In the genomic region with DNA sequence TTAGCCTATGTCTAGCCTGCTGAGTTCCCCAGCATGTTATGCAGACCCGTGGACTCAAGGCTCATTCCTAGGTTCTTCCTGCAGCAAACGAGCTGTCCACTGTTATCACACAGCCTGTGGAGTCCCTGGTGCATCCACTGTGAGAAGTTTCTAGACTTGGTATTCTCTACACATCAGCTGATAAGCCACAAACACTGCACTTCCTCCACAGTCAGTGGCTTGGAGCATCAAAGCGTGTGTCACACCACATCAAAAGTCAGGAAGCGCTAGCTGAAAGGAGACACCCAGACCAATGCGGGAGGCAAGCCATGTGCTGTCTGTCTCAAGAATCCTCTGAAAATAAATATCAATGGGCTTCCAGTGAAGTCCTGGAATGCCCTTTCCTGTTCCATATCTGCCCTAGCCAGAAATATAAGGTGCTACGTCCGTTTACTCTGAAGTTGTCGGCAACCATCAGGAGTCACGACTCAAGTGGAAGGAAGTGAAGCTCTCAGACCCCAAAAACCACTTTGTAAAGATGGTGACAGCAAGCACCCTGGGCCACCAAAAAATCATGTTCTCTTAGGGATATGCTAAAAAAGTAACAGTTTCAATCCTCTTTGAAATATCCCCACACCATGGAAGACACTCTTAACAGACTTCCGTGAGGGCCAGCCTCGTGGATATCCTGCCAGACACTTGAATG, we compare ENCODE assay signal across 10 mouse cellular contexts.
DNase-seq lines count a peak whose midpoint lies in the region; ATAC-seq and TF ChIP-seq lines count a peak whose summit lies in the region.
"Had no signal": no experiment of that assay in that cellular context is flagged by ENCODE, and none has a peak within 500 bp of the region (broad histone marks: within the 10 kb centered on the region; RNA-seq: fewer than 3 reads in every experiment).

No protein-coding gene starts in this region.

- no peaks in the 10 kb centered on the region for H3K27me3 ChIP-seq in splenic B cell, adult 2 months (ENCODE audit: control insufficient read depth, insufficient read depth, low read length, poor library complexity, severe bottlenecking)
- H3K27me3 ChIP-seq in hindbrain, postnatal 0 days (ENCODE audit: insufficient read depth, low read length): no peaks in the 10 kb centered on the region
- H3K27me3 ChIP-seq in hindbrain, embryonic 16.5 days (replicated peaks; ENCODE audit: control insufficient read depth, insufficient read depth, low read length): no peaks in the 10 kb centered on the region
- H3K27me3 ChIP-seq: midbrain, embryonic 15.5 days had no signal

- no peak overlapping the region for H3K9ac ChIP-seq in hindbrain, postnatal 0 days (replicated peaks; ENCODE audit: low read length)
- no peak overlapping the region for H3K9ac ChIP-seq in hindbrain, embryonic 16.5 days (ENCODE audit: low read depth, low read length)
- H3K9ac ChIP-seq: midbrain, embryonic 15.5 days had no signal

- peak; percentile 21 for DNase-seq in lung, postnatal 25 days (ENCODE audit: low spot score)
- peak; percentile 70 for DNase-seq in splenic B cell, adult 2 months (ENCODE audit: low read depth, low spot score)
- no peak for DNase-seq in hindbrain, postnatal 0 days (ENCODE audit: low spot score)
- DNase-seq: cerebellum, postnatal 25 days had no signal

- H3K9me3 ChIP-seq in hindbrain, postnatal 0 days (ENCODE audit: low read length): no peaks in the 10 kb centered on the region
- no peaks in the 10 kb centered on the region for H3K9me3 ChIP-seq in hindbrain, embryonic 16.5 days (ENCODE audit: control insufficient read depth, low read length)
- H3K9me3 ChIP-seq: midbrain, embryonic 15.5 days had no signal

- no peak overlapping the region for H3K27ac ChIP-seq in hindbrain, postnatal 0 days
- H3K27ac ChIP-seq in hindbrain, embryonic 16.5 days (ENCODE audit: low read depth, low read length): no peak overlapping the region
- H3K27ac ChIP-seq: midbrain, embryonic 15.5 days had no signal

- no peaks in the 10 kb centered on the region for H3K4me1 ChIP-seq in hindbrain, postnatal 0 days (ENCODE audit: insufficient read depth, low read length)
- no peaks in the 10 kb centered on the region; the same call in 1 of the 2 replicates for H3K4me1 ChIP-seq in hindbrain, embryonic 16.5 days (ENCODE audit: control insufficient read depth, insufficient read depth, low read depth, low read length)
- H3K4me1 ChIP-seq: midbrain, embryonic 15.5 days had no signal

- peak; percentile 41 for ATAC-seq in CD4-positive, CD25-positive, alpha-beta regulatory T cell, adult 4 months
- peak; percentile 96 for ATAC-seq in common myeloid progenitor, adult 5-6 weeks (replicated peaks; ENCODE audit: low read depth, poor library complexity, severe bottlenecking)
- ATAC-seq in hindbrain, postnatal 0 days: no peak
- ATAC-seq in hindbrain, embryonic 16.5 days: no peak
- ATAC-seq in erythroid progenitor cell, adult 5-6 weeks (replicated peaks; ENCODE audit: low FRiP score, poor library complexity, severe bottlenecking): no peak
- ATAC-seq: intestine, postnatal 0 days; midbrain, embryonic 15.5 days had no signal

- WGBS in hindbrain, postnatal 0 days: 83% methylated on average over 11 of the region's 11 CpGs
- 77% methylated on average over 11 of the region's 11 CpGs for whole genome bisulfite sequencing in hindbrain, embryonic 16.5 days

- no peak overlapping the region for H3K4me2 ChIP-seq in hindbrain, postnatal 0 days (ENCODE audit: low read depth, low read length)
- no peak overlapping the region for H3K4me2 ChIP-seq in hindbrain, embryonic 16.5 days (ENCODE audit: low read length)
- H3K4me2 ChIP-seq: midbrain, embryonic 15.5 days had no signal

- H3K4me3 ChIP-seq in hindbrain, postnatal 0 days (ENCODE audit: low read length): no peak overlapping the region
- H3K4me3 ChIP-seq in hindbrain, embryonic 16.5 days (ENCODE audit: low read length): no peak overlapping the region
- H3K4me3 ChIP-seq: midbrain, embryonic 15.5 days had no signal

- H3K36me3 ChIP-seq in splenic B cell, adult 2 months (ENCODE audit: control insufficient read depth, insufficient read depth, low read length, poor library complexity, severe bottlenecking): no peaks in the 10 kb centered on the region
- no peaks in the 10 kb centered on the region for H3K36me3 ChIP-seq in hindbrain, postnatal 0 days (ENCODE audit: insufficient read depth, low read length)
- H3K36me3 ChIP-seq in hindbrain, embryonic 16.5 days (ENCODE audit: control insufficient read depth, insufficient read depth, low read length): no peaks in the 10 kb centered on the region
- H3K36me3 ChIP-seq: midbrain, embryonic 15.5 days had no signal

- no peak for TF ChIP-seq CTCF in hindbrain, postnatal 0 days (IDR thresholded peaks at IDR 0.05; ENCODE audit: low read depth)

Comparison
In these comparisons a context has a peak if more than half of its experiments do, and no peak if none do; other contexts are left out.
1. ATAC-seq: peak in CD4-positive, CD25-positive, alpha-beta regulatory T cell, adult 4 months (single experiment) and common myeloid progenitor, adult 5-6 weeks (single experiment); none in hindbrain, postnatal 0 days (single experiment), hindbrain, embryonic 16.5 days (single experiment) and erythroid progenitor cell, adult 5-6 weeks (single experiment).